Mouse (Mus musculus): ENCODE measurements around the gene Nkx2-5. TPM values are rescaled to one million over a fixed set of nuclear protein-coding genes. Genes with fewer than 3 reads are reported as not detected.
A peak's percentile ranks its signal among the peaks of the same experiment; 100 is the strongest.

Nkx2-5 gene
- total and polyA plus RNA-seq, 3 experiments, result 87.1 to 104 (median 96.3) TPM

- H3K79me2 ChIP-seq (replicated peaks; ENCODE audit: control insufficient read depth, insufficient read depth, low read length), result 0 out of 2 replicates have a peak, but pooled peaks cover 3% of the 10 kb centered on the region
- H3K9ac ChIP-seq (ENCODE audit: low read depth, low read length), result peak overlapping the region; percentile 78
- peak; percentile 38 to 45 for DNase-seq
Observed at GRCm38 (mm10) chr17:26838911-26839717, 5.7 kb downstream of the Nkx2-5 start.

DNA sequence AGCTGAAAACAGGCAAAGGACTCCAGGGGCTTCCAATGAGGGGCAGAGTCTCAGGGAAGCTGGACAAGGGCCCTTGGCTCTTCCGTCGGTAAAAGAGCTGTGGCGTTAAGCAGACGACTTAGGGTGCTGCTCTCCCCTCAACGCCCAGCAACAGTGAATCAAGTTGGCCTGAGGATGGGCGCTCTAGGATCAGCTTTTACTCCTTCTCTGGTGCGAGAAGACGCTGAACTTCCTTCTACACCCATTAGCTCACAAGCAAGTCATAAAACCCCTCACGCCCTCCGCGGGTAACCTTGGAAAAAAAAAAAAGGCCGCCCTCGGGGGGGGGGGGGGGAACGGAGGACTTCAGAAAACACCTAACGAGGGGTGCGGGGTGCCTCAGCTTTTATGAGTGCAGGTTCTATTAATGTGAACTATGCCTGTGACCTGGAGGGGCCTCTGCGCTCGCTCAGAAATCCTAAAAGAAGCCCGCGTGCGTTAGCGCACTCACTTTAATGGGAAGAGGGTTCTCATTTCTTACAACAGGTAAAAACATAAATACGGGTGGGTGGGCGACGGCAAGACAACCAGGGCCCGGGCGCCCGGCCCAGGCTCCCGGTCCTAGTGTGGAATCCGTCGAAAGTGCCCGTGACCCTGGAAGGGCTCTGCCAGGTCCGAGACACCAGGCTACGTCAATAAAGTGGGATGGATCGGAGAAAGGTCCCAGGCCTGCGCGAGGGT lies 6.5 kb downstream of the Nkx2-5 start:
- peak overlapping the region; percentile 56 for H3K4me3 ChIP-seq
- DNase-seq, result peak; percentile 16 to 25
- intact Hi-C loops (cut with DNase I), result loop anchor here (5.0 kb wide), 1 partner anchor 41 kb away; no protein-coding TSS in a partner anchor
- H3K27me3 ChIP-seq (ENCODE audit: control insufficient read depth, insufficient read depth, low read length), result peaks cover 13% of the 10 kb centered on the region
- H3K36me3 ChIP-seq (ENCODE audit: control insufficient read depth, insufficient read depth, low read length), result no peaks in the 10 kb centered on the region
- TF ChIP-seq POLR2A (IDR thresholded peaks at IDR 0.05; ENCODE audit: insufficient read depth, low read depth, low read length) (no peak), EP300 (IDR thresholded peaks at IDR 0.05; ENCODE audit: insufficient read depth, low read depth, low read length) (no peak), CTCF (IDR thresholded peaks at IDR 0.05) (no peak)
- 11% methylated on average over 37 of the region's 37 CpGs for WGBS
- peak overlapping the region; percentile 81 for H3K27ac ChIP-seq
- H3K79me2 ChIP-seq (replicated peaks; ENCODE audit: control insufficient read depth, insufficient read depth, low read length), result 0 out of 2 replicates have a peak, but pooled peaks cover 3% of the 10 kb centered on the region
- H3K4me1 ChIP-seq (ENCODE audit: control insufficient read depth, insufficient read depth, low read length), result no peaks in the 10 kb centered on the region
- H3K9ac ChIP-seq (ENCODE audit: low read depth, low read length), result peak overlapping the region; percentile 78

More at GRCm38 (mm10) chr17:26838911-26839717, 5.7 kb downstream of the Nkx2-5 start:
- Histone ChIP-seq H3K4me1 (ENCODE audit: control insufficient read depth, insufficient read depth, low read length) (no peaks in the 10 kb centered on the region), H3K27me3 (ENCODE audit: control insufficient read depth, insufficient read depth, low read length) (peaks cover 13% of the 10 kb centered on the region), H3K36me3 (ENCODE audit: control insufficient read depth, insufficient read depth, low read length) (no peaks in the 10 kb centered on the region), H3K27ac (peak overlapping the region; percentile 81), H3K4me3 (peak overlapping the region; percentile 56)
- TF ChIP-seq CTCF (IDR thresholded peaks at IDR 0.05) (no peak), EP300 (IDR thresholded peaks at IDR 0.05; ENCODE audit: insufficient read depth, low read depth, low read length) (no peak), POLR2A (IDR thresholded peaks at IDR 0.05; ENCODE audit: insufficient read depth, low read depth, low read length) (no peak)
- intact Hi-C loops (cut with DNase I), result loop anchor here (1.0 to 5.0 kb wide), 2 partner anchors 10 to 42 kb away; no protein-coding TSS in a partner anchor
- 3% methylated on average over 87 of the region's 87 CpGs for WGBS

DNA sequence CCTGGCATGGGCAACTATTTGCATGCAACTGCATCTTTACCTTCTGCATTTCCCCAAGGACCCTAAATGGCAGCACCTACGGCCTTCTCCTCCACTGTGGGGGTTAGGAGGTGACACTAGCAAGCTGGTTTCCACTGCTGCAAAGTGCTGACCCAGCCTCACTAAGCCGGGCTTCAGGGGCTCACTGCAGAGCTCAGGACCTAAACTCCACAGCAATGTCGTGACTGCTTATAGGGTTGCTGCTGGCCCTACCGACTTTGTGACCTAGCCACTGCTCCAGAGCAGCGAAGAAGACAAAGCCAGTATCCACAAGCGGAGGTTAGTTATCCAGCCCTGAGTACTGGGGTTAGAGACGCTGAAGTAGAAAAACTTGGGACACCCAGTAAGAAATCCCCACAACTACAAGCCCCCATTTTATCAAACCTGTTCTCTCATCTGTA lies 7.2 kb downstream of the Nkx2-5 start:
- Histone ChIP-seq H3K4me3 (peak overlapping the region; percentile 33), H3K79me2 (replicated peaks; ENCODE audit: control insufficient read depth, insufficient read depth, low read length) (0 out of 2 replicates have a peak, but pooled peaks cover 3% of the 10 kb centered on the region), H3K36me3 (ENCODE audit: control insufficient read depth, insufficient read depth, low read length) (no peaks in the 10 kb centered on the region), H3K27me3 (ENCODE audit: control insufficient read depth, insufficient read depth, low read length) (peaks cover 13% of the 10 kb centered on the region), H3K27ac (peak overlapping the region; percentile 45), H3K4me1 (ENCODE audit: control insufficient read depth, insufficient read depth, low read length) (no peaks in the 10 kb centered on the region), H3K9ac (ENCODE audit: low read depth, low read length) (peak overlapping the region; percentile 82)
- DNase-seq, result no peak
- no peak for TF ChIP-seq POLR2A (IDR thresholded peaks at IDR 0.05; ENCODE audit: insufficient read depth, low read depth, low read length)
- no peak for TF ChIP-seq EP300 (IDR thresholded peaks at IDR 0.05; ENCODE audit: insufficient read depth, low read depth, low read length)
- TF ChIP-seq CTCF (IDR thresholded peaks at IDR 0.05), result no peak
- WGBS, result 27% methylated on average over 7 of the region's 7 CpGs
- intact Hi-C loops (cut with DNase I), result loop anchor here (5.0 kb wide), 1 partner anchor 40 kb away; no protein-coding TSS in a partner anchor

DNA sequence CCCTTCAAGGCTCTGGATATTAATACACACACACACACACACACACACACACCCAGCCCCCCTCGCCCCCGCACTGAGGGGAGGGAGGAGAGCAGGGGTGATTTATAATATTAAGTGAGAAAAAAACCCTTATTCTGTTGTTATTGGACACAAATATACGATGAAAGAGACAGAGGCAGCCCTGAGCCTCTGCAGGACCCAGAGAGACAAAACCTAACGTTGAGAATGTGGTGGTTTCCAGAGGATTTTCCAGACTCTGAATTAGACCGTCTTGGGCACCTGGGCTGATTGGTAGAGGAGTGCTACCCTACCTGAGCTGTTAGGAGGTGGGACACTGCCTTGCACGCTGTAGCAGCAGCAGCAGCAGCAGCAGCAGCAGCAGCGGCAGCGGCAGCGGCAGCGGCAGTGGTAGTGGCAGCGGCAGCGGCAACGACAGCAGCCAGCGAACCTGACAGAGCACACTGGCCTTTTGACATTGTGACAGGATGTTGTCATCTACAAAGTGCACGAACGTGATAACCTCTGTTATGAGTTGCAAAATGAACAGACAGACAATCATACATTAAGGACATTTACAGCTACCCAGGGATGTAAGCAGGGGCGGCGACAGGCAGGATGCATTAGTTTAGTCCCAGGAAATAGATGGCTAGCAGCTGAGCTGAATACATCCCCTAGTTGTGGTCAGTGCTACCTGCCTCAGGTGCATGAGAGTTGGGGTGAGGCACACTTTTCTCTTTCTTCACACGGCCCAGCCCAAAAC lies 7.8 kb downstream of the Nkx2-5 start:
- DNase-seq, result no peak
- Histone ChIP-seq H3K36me3 (ENCODE audit: control insufficient read depth, insufficient read depth, low read length) (no peaks in the 10 kb centered on the region), H3K27ac (peak overlapping the region; percentile 45), H3K4me1 (ENCODE audit: control insufficient read depth, insufficient read depth, low read length) (no peaks in the 10 kb centered on the region), H3K9ac (ENCODE audit: low read depth, low read length) (peak overlapping the region; percentile 82), H3K4me3 (peak overlapping the region; percentile 33), H3K79me2 (replicated peaks; ENCODE audit: control insufficient read depth, insufficient read depth, low read length) (0 out of 2 replicates have a peak, but pooled peaks cover 3% of the 10 kb centered on the region), H3K27me3 (ENCODE audit: control insufficient read depth, insufficient read depth, low read length) (peaks cover 13% of the 10 kb centered on the region)
- intact Hi-C loops (cut with DNase I), result loop anchor here (5.0 kb wide), 1 partner anchor 40 kb away; no protein-coding TSS in a partner anchor
- TF ChIP-seq CTCF (IDR thresholded peaks at IDR 0.05), result no peak
- TF ChIP-seq EP300 (IDR thresholded peaks at IDR 0.05; ENCODE audit: insufficient read depth, low read depth, low read length), result no peak
- TF ChIP-seq POLR2A (IDR thresholded peaks at IDR 0.05; ENCODE audit: insufficient read depth, low read depth, low read length), result no peak
- WGBS, result 9% methylated on average over 19 of the region's 19 CpGs

DNA sequence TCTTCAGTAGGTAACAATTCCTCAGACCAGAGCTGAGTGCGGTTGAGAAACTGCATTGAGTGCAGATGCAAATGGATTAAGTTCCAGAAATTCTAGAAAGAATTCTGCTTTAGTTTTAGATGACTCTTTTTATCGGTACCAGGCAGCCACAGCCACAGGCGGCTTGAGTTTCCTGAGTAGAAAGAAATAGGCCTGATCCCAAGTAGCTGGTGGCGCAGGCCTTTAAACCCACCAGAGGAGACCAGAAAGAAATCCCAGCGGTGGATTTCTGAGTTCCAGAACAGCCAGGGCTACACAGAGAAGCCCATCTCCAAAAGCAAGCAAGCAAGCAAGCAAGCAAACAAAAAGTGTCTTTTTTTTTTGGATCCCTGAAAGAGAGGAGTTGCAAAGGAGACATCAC lies 8.4 kb downstream of the Nkx2-5 start:
- 0 out of 2 replicates have a peak, but pooled peaks cover 3% of the 10 kb centered on the region for H3K79me2 ChIP-seq (replicated peaks; ENCODE audit: control insufficient read depth, insufficient read depth, low read length)
- peak overlapping the region; percentile 32; the same call in 1 of the 2 replicates for H3K9ac ChIP-seq (ENCODE audit: low read depth, low read length)
- peaks cover 13% of the 10 kb centered on the region for H3K27me3 ChIP-seq (ENCODE audit: control insufficient read depth, insufficient read depth, low read length)
- no peak for DNase-seq
- H3K36me3 ChIP-seq (ENCODE audit: control insufficient read depth, insufficient read depth, low read length), result no peaks in the 10 kb centered on the region
- 37% methylated on average over 5 of the region's 5 CpGs for WGBS
- TF ChIP-seq EP300 (IDR thresholded peaks at IDR 0.05; ENCODE audit: insufficient read depth, low read depth, low read length) (no peak), CTCF (IDR thresholded peaks at IDR 0.05) (no peak), POLR2A (IDR thresholded peaks at IDR 0.05; ENCODE audit: insufficient read depth, low read depth, low read length) (no peak)
- H3K27ac ChIP-seq, result peak overlapping the region; percentile 76
- H3K4me3 ChIP-seq, result peak overlapping the region; percentile 20
- intact Hi-C loops (cut with DNase I), result loop anchor here (5.0 kb wide), 1 partner anchor 39 kb away; no protein-coding TSS in a partner anchor
- no peaks in the 10 kb centered on the region for H3K4me1 ChIP-seq (ENCODE audit: control insufficient read depth, insufficient read depth, low read length)
